Mouse (Mus musculus): ENCODE measurements around the gene Selenot.
"Not testable (repeated sequence)": the region's sequence is repeated elsewhere in the genome, so short reads cannot be mapped to it uniquely, and the experiment has no call there.

Selenot gene
- long read RNA-seq, experiment 1, partial matches to known transcripts, result 0 of 23 reads
- long read RNA-seq, experiment 1, other reads (novel, unspliced or antisense), result 21 of 23 reads
- long read RNA-seq, experiment 2, transcript Selenot-201 (6 exons, 3,157 nt), result major isoform, 6 of 26 reads
- long read RNA-seq, experiment 2, partial matches to known transcripts, result 0 of 26 reads
- long read RNA-seq, experiment 2, other reads (novel, unspliced or antisense), result 20 of 26 reads

DNA sequence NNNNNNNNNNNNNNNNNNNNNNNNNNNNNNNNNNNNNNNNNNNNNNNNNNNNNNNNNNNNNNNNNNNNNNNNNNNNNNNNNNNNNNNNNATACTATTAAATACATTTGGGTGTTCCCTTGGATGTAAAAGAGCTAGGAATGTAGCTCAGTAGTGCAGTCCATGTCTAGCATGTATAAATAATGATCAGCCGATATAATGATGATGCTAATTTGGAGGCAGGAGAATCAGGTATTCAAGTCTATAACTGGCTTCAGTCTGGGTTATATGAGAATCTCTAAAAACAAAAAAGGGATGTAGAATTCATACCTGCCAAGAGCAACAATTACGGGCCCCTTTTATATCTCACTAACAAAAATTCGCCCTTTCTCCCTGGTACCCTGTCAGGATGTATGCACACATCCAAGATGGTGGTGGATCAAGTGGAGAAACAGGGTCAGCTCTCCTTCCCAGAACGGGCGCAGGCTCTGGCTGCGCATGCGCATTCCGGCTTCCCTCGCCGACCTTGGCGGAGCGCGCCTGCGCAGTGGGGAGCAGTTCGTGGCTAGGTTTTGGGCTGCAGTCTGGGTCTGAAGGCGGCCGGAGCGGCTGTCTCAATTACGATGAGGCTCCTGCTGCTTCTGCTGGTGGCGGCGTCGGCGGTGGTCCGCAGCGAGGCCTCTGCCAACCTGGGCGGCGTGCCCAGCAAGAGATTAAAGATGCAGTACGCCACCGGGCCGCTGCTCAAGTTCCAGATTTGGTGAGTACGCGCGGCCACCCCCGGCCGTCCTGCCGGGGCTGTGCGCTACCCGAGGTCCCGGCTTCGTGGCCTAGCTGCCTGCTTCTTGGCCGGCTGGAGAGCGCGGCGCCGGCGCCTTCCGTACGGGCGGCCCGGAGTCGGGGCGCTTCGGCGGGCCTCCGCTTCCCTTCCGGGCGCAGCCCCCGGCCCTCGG is at the start of gene Selenot:
Gene Selenot, plus strand, starts transcription at position 500 of the 930 bp plus-strand sequence.
- intact Hi-C loops (cut with DNase I), result loop anchor here (5.0 kb wide), 1 partner anchor 159 kb away; no protein-coding TSS in a partner anchor

DNA sequence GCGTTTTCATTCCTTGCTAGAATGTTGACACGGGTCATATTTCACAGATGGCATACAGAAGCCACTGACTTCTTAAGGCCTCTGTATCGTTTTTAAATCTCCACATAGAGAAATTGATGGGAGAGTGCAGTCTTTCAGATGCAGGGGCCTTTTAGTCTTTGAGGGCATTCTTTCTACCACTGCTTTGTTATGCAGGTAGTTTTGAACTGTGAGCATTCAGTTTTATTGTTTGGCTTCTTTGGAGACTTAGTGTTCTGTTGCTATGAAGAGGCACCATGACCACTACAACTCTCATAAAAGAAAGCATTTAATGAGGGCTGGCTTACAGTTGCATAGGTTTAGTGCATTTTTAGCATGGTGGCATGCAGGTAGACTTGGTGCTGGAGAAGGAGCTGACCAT is 39.9 kb upstream of the Selenot start:
- intact Hi-C loops (cut with DNase I), result no loop called here

DNA sequence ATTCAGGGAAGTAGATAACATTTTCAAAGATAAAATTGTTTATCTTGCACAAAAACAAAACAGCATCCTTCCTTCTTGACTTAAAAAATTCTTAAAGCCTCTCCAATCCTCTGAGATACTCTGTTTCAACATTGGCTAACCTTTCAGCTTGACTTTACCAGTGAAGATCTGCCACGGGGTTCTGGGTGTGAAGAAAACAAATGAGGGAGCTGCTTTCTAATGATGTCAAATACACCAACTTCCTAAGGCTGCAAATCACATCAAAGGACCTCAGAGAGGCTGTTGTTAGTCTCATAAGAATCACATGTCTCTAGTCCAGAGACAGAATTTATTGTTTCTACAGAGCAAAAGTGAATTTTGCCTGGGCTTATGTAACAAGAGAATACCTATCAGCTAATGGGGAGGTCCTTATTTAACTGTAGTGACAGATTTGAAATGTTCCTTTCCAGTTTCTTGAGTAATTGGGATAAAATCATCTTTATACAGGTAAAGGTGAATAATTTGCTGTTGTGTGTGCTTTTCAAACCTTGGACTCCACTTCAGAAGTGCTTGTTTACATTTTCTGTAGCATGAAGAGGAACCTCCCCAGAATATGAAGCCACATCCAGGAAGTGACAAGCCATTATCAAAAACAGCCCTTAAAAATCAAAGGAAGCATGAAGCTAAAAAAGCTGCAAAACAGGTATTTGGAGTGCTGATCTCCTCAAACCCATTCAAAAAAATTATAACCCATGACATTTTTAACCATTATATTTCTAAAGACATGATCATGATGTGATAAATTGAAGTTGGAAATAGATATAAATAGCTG is 24.2 kb upstream of the Selenot start:
- intact Hi-C loops (cut with DNase I), result no loop called here

- intact Hi-C loops (cut with DNase I), result no loop called here
These were observed 19.8 kb upstream of the Selenot start for GRCm38 (mm10) chr3:58556649-58557048.

GRCm38 (mm10) chr3:58559887-58560286 is 16.5 kb upstream of the Selenot start:
- intact Hi-C loops (cut with DNase I), result no loop called here

DNA sequence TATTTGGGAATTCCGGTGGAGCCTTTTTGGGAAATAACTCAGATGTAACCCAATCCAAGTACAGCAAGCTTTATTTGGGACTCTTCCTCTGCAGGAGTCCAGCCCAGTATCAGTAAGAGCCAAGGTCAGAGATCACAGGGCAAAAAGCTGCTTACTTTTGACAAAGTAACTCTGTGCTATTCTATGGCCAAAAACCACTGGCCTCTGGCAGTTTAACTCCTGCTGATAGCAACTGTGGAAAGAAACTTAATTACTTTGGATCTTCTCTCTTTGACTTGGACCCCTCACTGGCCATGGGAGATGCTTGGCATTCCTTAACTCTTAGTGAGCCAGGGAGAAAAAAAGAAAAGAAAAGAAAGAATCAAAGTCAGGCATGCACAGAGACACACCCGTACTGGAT is 15.0 kb upstream of the Selenot start:
- intact Hi-C loops (cut with DNase I), result no loop called here

GRCm38 (mm10) chr3:58570821-58571220 is 5.6 kb upstream of the Selenot start:
- intact Hi-C loops (cut with DNase I), result no loop called here

DNA sequence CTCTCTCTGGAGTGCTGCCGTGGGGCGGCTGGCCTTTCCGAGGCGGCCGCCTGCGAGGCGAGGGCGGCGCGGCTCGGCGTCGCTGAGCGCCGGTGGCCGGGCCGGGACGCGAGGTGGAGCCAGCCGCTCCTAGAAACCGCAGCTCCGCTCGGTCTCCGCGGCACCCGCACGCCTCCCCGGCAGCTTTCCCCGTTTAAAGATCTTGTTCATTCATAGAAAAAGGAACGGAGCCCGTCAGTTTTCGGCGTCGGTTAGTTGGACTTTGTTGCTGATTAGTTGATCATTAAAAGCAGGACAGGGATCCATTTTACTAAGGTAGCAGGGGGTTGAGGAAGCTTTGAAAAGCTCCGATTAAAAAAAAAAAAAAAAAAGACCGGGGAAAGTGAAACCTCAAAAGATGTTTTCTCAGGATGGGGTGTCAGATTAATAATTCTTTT is 649 bp downstream of the Selenot start:
- intact Hi-C loops (cut with DNase I), result loop anchor here (5.0 kb wide), 1 partner anchor 160 kb away; no protein-coding TSS in a partner anchor

GRCm38 (mm10) chr3:58577506-58578050 is 1.1 kb downstream of the Selenot start:
- intact Hi-C loops (cut with DNase I), result loop anchor here (5.0 kb wide), 1 partner anchor 160 kb away; no protein-coding TSS in a partner anchor

DNA sequence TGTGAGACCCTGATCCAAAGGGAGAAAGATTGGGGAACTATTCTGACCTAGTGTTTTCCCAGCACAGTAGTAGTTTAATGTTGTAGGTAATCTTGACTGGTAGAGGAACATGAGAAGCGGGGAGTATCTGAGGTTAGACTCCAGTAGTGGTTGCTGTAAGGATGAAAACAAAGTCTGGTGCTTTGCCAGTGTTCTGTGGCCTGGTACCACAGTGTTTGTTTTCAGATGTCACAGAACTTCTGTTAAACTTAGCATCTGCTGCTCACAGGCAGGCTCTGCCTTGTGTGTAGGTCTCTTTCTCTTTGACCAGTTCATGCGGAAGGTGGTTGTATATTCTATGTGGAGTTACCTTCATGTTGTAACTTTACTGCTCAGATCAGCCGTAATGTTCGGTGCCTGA is 5.1 kb downstream of the Selenot start:
- intact Hi-C loops (cut with DNase I), result loop anchor here (5.0 kb wide), 1 partner anchor 54 kb away; the partner anchor contains the start of genes Eif2a and Serp1

GRCm38 (mm10) chr3:58582297-58582696 is 5.9 kb downstream of the Selenot start:
- intact Hi-C loops (cut with DNase I), result loop anchor here (5.0 kb wide), 1 partner anchor 55 kb away; the partner anchor contains the start of genes Eif2a and Serp1

GRCm38 (mm10) chr3:58582788-58583426 is 6.5 kb downstream of the Selenot start:
- intact Hi-C loops (cut with DNase I), result loop anchor here (5.0 kb wide), 1 partner anchor 56 kb away; the partner anchor contains the start of genes Eif2a and Serp1

- intact Hi-C loops (cut with DNase I), result not testable (repeated sequence)
These were observed 14.1 kb downstream of the Selenot start for GRCm38 (mm10) chr3:58590544-58590943.

GRCm38 (mm10) chr3:58592666-58593065 is 16.2 kb downstream of the Selenot start:
- intact Hi-C loops (cut with DNase I), result not testable (repeated sequence)

DNA sequence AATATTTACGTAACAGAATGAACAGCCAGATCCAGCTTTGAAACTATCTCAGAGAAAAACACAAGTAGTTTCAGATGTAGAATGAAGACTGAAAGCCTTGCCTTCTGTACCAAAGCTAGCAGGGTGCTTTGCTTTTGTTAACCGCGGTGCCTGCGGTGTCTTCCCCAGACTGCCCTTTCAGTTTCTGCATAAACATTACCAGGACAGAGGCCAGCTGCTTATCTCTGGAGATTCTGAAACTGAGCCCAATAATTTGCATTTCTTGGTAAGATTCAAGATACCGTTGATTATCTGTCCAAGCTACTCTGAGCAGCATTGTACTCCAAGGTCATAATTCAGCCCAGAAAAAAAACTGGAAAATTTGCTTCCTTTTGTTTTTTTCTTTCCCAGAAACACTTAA is 17.2 kb downstream of the Selenot start:
- intact Hi-C loops (cut with DNase I), result no loop called here

DNA sequence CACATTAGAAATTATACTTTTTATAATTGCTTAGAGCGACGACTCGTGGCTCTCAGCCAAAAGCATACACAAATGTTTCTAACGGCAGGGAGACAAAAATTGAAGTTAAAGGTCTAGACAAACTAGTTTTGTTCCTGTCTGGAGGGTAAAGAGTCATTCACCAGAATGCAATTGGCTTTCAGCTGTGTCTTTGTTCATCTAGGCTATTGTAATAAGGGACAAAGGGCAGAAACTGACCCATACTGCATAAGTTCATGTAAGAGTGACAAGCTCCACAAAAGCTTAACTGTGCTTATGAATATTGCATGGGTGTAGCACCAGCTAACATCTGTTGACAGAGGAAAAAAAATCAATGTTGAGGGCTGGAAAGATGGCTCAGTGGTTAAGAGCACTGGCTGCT is 32.1 kb downstream of the Selenot start:
- intact Hi-C loops (cut with DNase I), result no loop called here

DNA sequence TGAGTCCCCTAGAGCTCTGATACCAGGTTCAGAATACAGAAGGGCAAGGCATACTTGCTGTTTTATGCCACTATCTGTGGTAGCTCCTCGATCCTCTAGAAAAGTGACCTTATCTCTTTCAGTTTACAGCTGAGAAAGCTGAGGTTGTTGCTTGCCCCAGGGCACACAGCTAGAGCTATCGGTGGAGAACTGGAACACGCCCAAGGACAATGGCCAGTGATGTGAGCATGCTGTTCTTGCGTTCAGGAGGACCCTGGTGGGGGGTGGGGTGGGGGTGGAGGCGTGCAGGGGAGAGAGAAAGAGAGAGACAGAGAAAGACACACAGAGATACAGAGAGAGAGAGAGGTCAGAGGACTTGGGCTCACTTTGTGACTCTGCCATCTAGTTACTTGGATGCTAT is 33.5 kb downstream of the Selenot start:
- intact Hi-C loops (cut with DNase I), result no loop called here

DNA sequence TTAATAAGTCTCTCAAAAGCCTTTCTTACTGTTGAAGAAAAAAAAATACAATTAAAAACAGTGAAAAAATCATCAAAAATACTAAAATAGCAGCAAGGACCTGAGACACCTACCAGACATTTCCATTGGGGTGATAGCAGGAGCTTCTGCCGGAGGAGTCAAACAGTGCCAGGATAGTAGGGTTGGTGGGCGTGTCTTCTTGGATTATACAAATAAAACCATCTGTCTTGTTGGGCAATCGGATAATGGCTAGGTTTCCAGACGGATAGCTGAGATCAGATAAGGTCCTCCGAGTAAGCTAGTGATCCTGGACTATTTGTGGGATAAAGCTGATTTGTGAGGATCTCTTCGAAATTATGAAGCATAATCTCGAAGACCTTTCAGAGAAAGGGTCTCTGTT is 44.6 kb downstream of the Selenot start:
- intact Hi-C loops (cut with DNase I), result no loop called here

GRCm38 (mm10) chr3:58622665-58623394 is 46.4 kb downstream of the Selenot start:
- intact Hi-C loops (cut with DNase I), result no loop called here

GRCm38 (mm10) chr3:58624981-58625380 is 48.5 kb downstream of the Selenot start:
- intact Hi-C loops (cut with DNase I), result no loop called here

Measured in adrenal gland (tissue).